Mouse (Mus musculus): ENCODE measurements around the gene Ryr3. TPM values are rescaled to one million over a fixed set of nuclear protein-coding genes. Genes with fewer than 3 reads are reported as not detected.

Gene Ryr3
- polyA plus RNA-seq, 1 experiment from 2014 or later, result 6.2 TPM

DNA sequence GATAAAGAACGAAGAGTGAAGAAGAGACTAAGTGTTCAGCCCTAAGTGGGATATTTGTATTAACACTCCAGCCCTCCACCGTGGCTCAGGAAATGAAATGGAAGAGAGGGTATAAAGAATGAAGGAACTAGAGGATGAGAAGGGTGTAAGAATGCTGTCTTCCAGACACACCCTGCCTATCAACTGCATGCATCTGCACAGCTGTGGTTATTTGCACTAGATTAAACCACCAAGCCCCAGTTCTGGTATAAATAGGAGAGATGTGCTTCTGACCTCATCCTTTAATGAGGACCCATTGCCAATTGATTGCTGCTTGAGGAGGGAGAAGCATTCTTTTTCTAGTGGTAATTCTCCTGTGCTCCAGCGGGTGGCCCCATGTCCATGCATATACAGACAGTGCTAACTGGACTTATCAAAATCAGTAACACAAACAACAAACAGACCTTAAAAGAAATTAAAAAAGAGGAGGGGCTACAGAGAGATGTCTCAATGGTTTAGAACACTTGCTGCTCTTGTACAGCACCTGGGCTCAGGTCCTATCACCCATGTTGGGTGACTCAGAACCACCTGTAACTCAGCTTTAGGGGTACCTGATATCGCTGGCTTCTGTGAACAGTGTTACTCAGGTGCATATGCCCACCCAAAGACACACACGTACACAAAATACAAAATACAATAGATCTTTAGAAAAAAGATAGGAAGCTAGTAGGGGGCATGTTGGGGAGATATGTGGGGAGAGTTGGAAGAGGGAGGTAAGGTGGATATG lies 404.1 kb downstream of the Ryr3 start:
- H3K27ac ChIP-seq (ENCODE audit: low read length), result no peak overlapping the region
- H3K36me3 ChIP-seq (ENCODE audit: control insufficient read depth, insufficient read depth, low read length), result no peaks in the 10 kb centered on the region; the same call in 1 of the 2 replicates
- no peaks in the 10 kb centered on the region for H3K9me3 ChIP-seq (replicated peaks; ENCODE audit: control insufficient read depth, low read length, poor library complexity, severe bottlenecking)
- no peaks in the 10 kb centered on the region for H3K27me3 ChIP-seq (ENCODE audit: control insufficient read depth, insufficient read depth, low read depth, low read length)
- ATAC-seq, result peak; percentile 80
- H3K9ac ChIP-seq (ENCODE audit: low read depth, low read length), result no peak overlapping the region
- no peak overlapping the region for H3K4me3 ChIP-seq (ENCODE audit: low read depth, low read length)
- H3K4me1 ChIP-seq (ENCODE audit: control insufficient read depth, insufficient read depth, low read length), result no peaks in the 10 kb centered on the region
- WGBS, result 69% methylated on average over 5 of the region's 5 CpGs
- H3K4me2 ChIP-seq (ENCODE audit: low read length), result no peak overlapping the region

DNA sequence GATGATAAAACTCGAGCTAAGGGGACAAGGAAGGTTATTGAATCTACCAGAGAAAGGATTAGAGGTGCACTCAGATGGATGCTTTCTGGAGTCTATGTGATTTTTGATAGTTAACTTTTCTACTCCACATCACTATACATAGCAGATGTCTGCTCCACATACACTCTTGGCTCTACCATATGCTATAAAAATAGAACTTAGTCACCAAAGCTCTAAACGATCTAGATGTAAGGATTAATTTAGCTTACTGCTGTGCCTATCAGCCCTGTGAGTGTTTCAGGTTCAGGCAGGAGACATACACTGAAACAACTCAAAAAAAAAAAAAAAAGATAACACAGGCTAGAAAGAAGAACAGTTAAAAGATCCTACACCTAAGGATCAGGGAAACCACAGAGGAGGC lies 410.9 kb downstream of the Ryr3 start:
- no peak for ATAC-seq
- no peak overlapping the region for H3K4me3 ChIP-seq (ENCODE audit: low read depth, low read length)
- WGBS, result 73% methylated on average over 2 of the region's 2 CpGs
- H3K27ac ChIP-seq (ENCODE audit: low read length), result no peak overlapping the region
- H3K4me1 ChIP-seq (ENCODE audit: control insufficient read depth, insufficient read depth, low read length), result no peaks in the 10 kb centered on the region
- no peak overlapping the region for H3K4me2 ChIP-seq (ENCODE audit: low read length)
- no peaks in the 10 kb centered on the region for H3K9me3 ChIP-seq (replicated peaks; ENCODE audit: control insufficient read depth, low read length, poor library complexity, severe bottlenecking)
- H3K36me3 ChIP-seq (ENCODE audit: control insufficient read depth, insufficient read depth, low read length), result no peaks in the 10 kb centered on the region; the same call in 1 of the 2 replicates
- H3K9ac ChIP-seq (ENCODE audit: low read depth, low read length), result no peak overlapping the region
- H3K27me3 ChIP-seq (ENCODE audit: control insufficient read depth, insufficient read depth, low read depth, low read length), result no peaks in the 10 kb centered on the region

DNA sequence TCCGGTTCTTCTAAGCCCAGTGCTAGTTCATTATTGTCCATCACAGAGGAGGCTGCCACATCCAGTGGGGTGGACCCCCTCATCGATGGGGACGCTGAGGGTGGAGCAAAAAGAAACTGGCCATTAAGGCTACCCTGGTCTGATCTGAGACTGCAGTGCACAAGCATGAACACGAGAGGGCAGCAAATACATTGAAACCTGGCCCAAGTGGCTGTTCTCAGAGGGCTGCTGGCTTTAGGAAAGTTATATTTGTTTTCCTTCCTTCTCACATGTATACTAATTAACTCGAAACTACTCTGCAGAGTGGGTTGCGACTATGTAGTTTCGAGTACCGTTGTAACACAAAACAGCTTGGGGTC lies 416.9 kb downstream of the Ryr3 start:
- no peak overlapping the region for H3K27ac ChIP-seq (ENCODE audit: low read length)
- ATAC-seq, result peak; percentile 89
- H3K4me1 ChIP-seq (ENCODE audit: control insufficient read depth, insufficient read depth, low read length), result no peaks in the 10 kb centered on the region
- no peaks in the 10 kb centered on the region for H3K9me3 ChIP-seq (replicated peaks; ENCODE audit: control insufficient read depth, low read length, poor library complexity, severe bottlenecking)
- no peaks in the 10 kb centered on the region for H3K36me3 ChIP-seq (ENCODE audit: control insufficient read depth, insufficient read depth, low read length)
- H3K27me3 ChIP-seq (ENCODE audit: control insufficient read depth, insufficient read depth, low read depth, low read length), result no peaks in the 10 kb centered on the region
- H3K9ac ChIP-seq (ENCODE audit: low read depth, low read length), result no peak overlapping the region
- H3K4me2 ChIP-seq (ENCODE audit: low read length), result no peak overlapping the region
- no peak overlapping the region for H3K4me3 ChIP-seq (ENCODE audit: low read depth, low read length)
- 16% methylated on average over 8 of the region's 8 CpGs for WGBS

DNA sequence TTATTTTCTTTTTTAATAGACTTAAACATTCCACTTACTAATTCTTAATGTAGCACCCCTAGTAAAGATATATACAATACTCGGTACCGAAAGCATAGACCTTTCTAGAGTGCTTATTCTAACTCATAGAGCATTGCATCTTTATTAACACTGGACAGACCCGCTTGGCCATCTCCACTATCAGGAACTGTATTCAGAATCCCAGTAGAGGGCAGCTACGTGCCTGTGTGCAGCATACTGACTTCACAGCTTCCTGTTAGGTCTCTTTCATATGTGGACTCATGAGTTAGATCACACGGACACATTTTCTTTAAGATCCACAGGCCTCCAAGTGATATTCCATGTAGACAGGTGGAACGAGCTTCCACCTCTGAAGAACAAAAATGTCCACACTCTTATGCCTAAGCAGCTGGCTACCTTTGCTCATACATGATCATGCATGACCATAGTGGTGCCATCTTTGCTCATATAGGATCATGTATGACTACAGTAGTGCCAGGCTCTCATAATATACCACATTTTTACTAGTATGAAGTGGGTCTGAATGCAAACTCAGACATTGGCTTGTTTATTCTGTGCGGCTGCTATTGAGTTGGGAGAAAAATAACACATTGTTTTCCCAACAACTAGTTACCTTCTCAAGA lies 417.4 kb downstream of the Ryr3 start:
- Histone ChIP-seq H3K27ac (ENCODE audit: low read length) (no peak overlapping the region), H3K36me3 (ENCODE audit: control insufficient read depth, insufficient read depth, low read length) (no peaks in the 10 kb centered on the region), H3K27me3 (ENCODE audit: control insufficient read depth, insufficient read depth, low read depth, low read length) (no peaks in the 10 kb centered on the region), H3K4me2 (ENCODE audit: low read length) (no peak overlapping the region), H3K4me3 (ENCODE audit: low read depth, low read length) (no peak overlapping the region), H3K9me3 (replicated peaks; ENCODE audit: control insufficient read depth, low read length, poor library complexity, severe bottlenecking) (no peaks in the 10 kb centered on the region), H3K4me1 (ENCODE audit: control insufficient read depth, insufficient read depth, low read length) (no peaks in the 10 kb centered on the region), H3K9ac (ENCODE audit: low read depth, low read length) (no peak overlapping the region)
- 80% methylated on average over 7 of the region's 7 CpGs for WGBS
- ATAC-seq, result no peak; the same call in 1 of the 2 replicates

DNA sequence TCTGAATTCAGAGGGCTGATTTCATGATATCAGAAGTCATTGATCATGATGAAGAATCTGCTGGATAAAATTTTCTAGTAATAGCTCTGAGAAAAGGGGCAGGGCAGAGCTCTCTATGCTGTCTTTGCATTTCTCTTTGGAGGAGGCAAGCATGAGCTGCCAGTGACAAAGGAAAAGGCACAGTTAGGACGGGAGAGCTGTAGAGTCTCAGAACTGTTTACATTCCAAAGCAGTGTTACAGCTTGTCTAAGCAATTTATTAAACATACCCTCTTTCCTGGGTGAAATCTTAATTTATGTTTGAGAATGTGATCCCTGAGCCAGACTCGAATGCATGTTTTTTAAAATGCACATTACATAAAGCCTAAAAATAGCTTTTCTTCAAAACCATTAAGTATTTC lies 435.3 kb downstream of the Ryr3 start:
- Histone ChIP-seq H3K4me3 (ENCODE audit: low read depth, low read length) (no peak overlapping the region), H3K9me3 (replicated peaks; ENCODE audit: control insufficient read depth, low read length, poor library complexity, severe bottlenecking) (no peaks in the 10 kb centered on the region), H3K27ac (ENCODE audit: low read length) (no peak overlapping the region), H3K4me1 (ENCODE audit: control insufficient read depth, insufficient read depth, low read length) (no peaks in the 10 kb centered on the region), H3K9ac (ENCODE audit: low read depth, low read length) (no peak overlapping the region), H3K27me3 (ENCODE audit: control insufficient read depth, insufficient read depth, low read depth, low read length) (no peaks in the 10 kb centered on the region), H3K4me2 (ENCODE audit: low read length) (no peak overlapping the region), H3K36me3 (ENCODE audit: control insufficient read depth, insufficient read depth, low read length) (peaks cover 2% of the 10 kb centered on the region; the same call in 1 of the 2 replicates)
- no peak for ATAC-seq
- WGBS, result 48% methylated on average over 2 of the region's 2 CpGs

DNA sequence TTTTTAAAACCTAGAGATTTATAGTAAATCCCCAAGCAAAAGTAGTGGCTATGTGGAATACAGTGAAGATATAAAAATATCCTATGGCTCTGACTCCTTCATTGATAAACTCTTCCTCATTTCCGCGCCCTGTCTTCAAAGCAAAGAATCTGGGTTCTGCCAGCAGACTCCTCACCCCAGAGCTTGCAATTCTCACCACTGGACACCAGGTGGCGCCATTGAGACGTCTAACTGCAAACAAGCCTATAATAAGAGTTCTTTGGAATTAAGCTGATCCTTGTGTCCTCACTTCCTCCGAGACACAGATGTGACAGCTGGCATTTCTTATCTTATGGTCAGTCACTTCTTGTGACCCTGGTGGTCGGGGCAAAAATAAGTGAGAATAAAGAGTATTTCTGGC lies 442.1 kb downstream of the Ryr3 start:
- WGBS, result 33% methylated on average over 6 of the region's 6 CpGs
- Histone ChIP-seq H3K4me3 (ENCODE audit: low read depth, low read length) (no peak overlapping the region), H3K9ac (ENCODE audit: low read depth, low read length) (no peak overlapping the region), H3K27me3 (ENCODE audit: control insufficient read depth, insufficient read depth, low read depth, low read length) (no peaks in the 10 kb centered on the region), H3K4me1 (ENCODE audit: control insufficient read depth, insufficient read depth, low read length) (no peaks in the 10 kb centered on the region), H3K9me3 (replicated peaks; ENCODE audit: control insufficient read depth, low read length, poor library complexity, severe bottlenecking) (no peaks in the 10 kb centered on the region), H3K4me2 (ENCODE audit: low read length) (no peak overlapping the region), H3K27ac (ENCODE audit: low read length) (no peak overlapping the region), H3K36me3 (ENCODE audit: control insufficient read depth, insufficient read depth, low read length) (peaks cover 2% of the 10 kb centered on the region; the same call in 1 of the 2 replicates)
- no peak for ATAC-seq

DNA sequence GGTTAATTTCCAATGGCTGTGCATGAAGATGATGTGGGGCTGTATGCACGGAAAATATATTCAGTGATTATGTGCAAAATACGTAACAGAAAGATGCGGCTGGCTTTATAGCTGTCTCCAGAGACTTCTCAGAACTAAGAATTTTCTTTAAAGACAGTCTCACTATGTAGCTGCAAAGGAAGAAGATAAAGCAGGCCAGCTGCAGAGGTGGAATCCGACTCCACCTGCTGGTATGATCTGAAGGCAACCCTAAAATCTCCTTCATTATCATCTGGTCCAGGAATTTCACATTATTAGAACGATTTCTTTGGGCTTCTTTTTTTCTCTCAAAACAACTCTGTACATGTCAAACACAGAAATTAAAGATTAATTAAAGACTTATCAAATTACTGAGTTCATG lies 449.2 kb downstream of the Ryr3 start:
- no peak overlapping the region for H3K4me2 ChIP-seq (ENCODE audit: low read length)
- H3K4me1 ChIP-seq (ENCODE audit: control insufficient read depth, insufficient read depth, low read length), result no peaks in the 10 kb centered on the region
- H3K27me3 ChIP-seq (ENCODE audit: control insufficient read depth, insufficient read depth, low read depth, low read length), result no peaks in the 10 kb centered on the region
- no peak overlapping the region for H3K27ac ChIP-seq (ENCODE audit: low read length)
- no peak overlapping the region for H3K9ac ChIP-seq (ENCODE audit: low read depth, low read length)
- H3K4me3 ChIP-seq (ENCODE audit: low read depth, low read length), result no peak overlapping the region
- ATAC-seq, result peak; percentile 87
- 63% methylated on average over 5 of the region's 5 CpGs for WGBS
- no peaks in the 10 kb centered on the region for H3K9me3 ChIP-seq (replicated peaks; ENCODE audit: control insufficient read depth, low read length, poor library complexity, severe bottlenecking)
- H3K36me3 ChIP-seq (ENCODE audit: control insufficient read depth, insufficient read depth, low read length), result 0 out of 2 replicates have a peak, but pooled peaks cover 2% of the 10 kb centered on the region

DNA sequence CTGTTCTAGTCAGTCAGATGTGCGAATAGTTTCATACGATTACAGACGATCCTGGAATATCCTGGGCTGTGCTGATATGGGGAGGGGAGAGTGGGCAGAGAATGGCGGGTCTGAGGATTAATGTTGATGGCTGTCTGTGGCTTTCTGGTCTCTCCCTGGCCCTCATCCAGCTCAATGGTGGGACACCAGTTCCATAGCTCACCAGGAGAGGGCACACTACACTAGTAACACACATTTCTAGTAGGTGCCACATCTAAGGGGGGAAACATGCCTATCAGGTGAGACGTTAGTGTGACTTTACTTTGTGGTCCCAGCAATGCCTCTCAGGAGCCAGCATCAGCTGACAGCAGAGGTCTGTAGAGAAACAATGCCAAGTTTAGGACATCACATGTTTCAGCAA lies 451.9 kb downstream of the Ryr3 start:
- Histone ChIP-seq H3K4me3 (ENCODE audit: low read depth, low read length) (no peak overlapping the region), H3K36me3 (ENCODE audit: control insufficient read depth, insufficient read depth, low read length) (0 out of 2 replicates have a peak, but pooled peaks cover 2% of the 10 kb centered on the region), H3K27ac (ENCODE audit: low read length) (no peak overlapping the region), H3K9me3 (replicated peaks; ENCODE audit: control insufficient read depth, low read length, poor library complexity, severe bottlenecking) (no peaks in the 10 kb centered on the region), H3K27me3 (ENCODE audit: control insufficient read depth, insufficient read depth, low read depth, low read length) (no peaks in the 10 kb centered on the region), H3K9ac (ENCODE audit: low read depth, low read length) (no peak overlapping the region), H3K4me1 (ENCODE audit: control insufficient read depth, insufficient read depth, low read length) (0 out of 2 replicates have a peak, but pooled peaks cover 3% of the 10 kb centered on the region), H3K4me2 (ENCODE audit: low read length) (no peak overlapping the region)
- ATAC-seq, result no peak
- WGBS, result 59% methylated on average over 5 of the region's 5 CpGs

DNA sequence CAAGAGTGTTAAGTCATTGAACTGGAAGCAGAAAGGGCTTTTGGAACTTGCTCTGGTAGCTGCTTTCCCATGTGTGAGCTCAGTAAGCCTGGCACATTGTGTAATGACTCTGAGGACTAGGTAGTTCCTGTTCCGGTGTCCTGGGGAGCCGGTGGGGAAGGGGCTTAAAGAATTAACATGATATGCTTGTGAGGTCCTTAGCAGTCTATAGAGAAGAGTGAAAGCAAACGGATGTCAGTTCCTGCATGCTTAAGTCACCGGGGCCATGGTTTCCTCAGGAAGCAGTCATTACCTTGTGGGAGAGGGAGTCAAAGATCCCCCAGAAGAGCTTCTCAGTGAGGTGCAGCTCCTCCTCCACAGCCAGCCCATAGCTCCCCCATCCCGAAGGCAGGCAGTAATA lies 452.6 kb downstream of the Ryr3 start:
- Histone ChIP-seq H3K27ac (ENCODE audit: low read length) (no peak overlapping the region), H3K36me3 (ENCODE audit: control insufficient read depth, insufficient read depth, low read length) (0 out of 2 replicates have a peak, but pooled peaks cover 2% of the 10 kb centered on the region), H3K4me2 (ENCODE audit: low read length) (no peak overlapping the region), H3K9ac (ENCODE audit: low read depth, low read length) (no peak overlapping the region), H3K27me3 (ENCODE audit: control insufficient read depth, insufficient read depth, low read depth, low read length) (no peaks in the 10 kb centered on the region), H3K4me3 (ENCODE audit: low read depth, low read length) (no peak overlapping the region), H3K4me1 (ENCODE audit: control insufficient read depth, insufficient read depth, low read length) (0 out of 2 replicates have a peak, but pooled peaks cover 3% of the 10 kb centered on the region), H3K9me3 (replicated peaks; ENCODE audit: control insufficient read depth, low read length, poor library complexity, severe bottlenecking) (no peaks in the 10 kb centered on the region)
- WGBS, result 70% methylated on average over 5 of the region's 5 CpGs
- no peak for ATAC-seq
